Mouse (Mus musculus): ENCODE measurements at regions not wholly inside any gene's neighbourhood (a gene's known extent, or its start where the extent isn't known, plus 50 kb on each side); places are given as distances from the start of the nearest gene placed in this dataset.
"Not testable (repeated sequence)": the region's sequence is repeated elsewhere in the genome, so short reads cannot be mapped to it uniquely, and the experiment has no call there.

- DNase-seq (ENCODE audit: low read depth, low spot score): no peak
Observed at GRCm38 (mm10) chr12:39604723-39605122, 433.1 kb downstream of the Arl4a start.

GRCm38 (mm10) chr12:39594726-39595125, 443.1 kb downstream of the Arl4a start:
- no peak for DNase-seq (ENCODE audit: low read depth, low spot score)

- DNase-seq (ENCODE audit: low read depth, low spot score): not testable (repeated sequence)
Observed at GRCm38 (mm10) chr12:39593781-39594180, 444.0 kb downstream of the Arl4a start.

GRCm38 (mm10) chr12:39587204-39587909, 450.5 kb downstream of the Arl4a start:
- peak; percentile 22 for DNase-seq (ENCODE audit: low read depth, low spot score)

- DNase-seq (ENCODE audit: low read depth, low spot score): no peak
Observed at GRCm38 (mm10) chr12:39586163-39586562, 451.7 kb downstream of the Arl4a start.

GRCm38 (mm10) chr12:39577610-39578009, 460.2 kb downstream of the Arl4a start:
- DNase-seq (ENCODE audit: low read depth, low spot score): no peak

- DNase-seq (ENCODE audit: low read depth, low spot score): no peak
Observed at GRCm38 (mm10) chr12:39572802-39573201, 465.0 kb downstream of the Arl4a start.

GRCm38 (mm10) chr12:39572147-39572546, 465.7 kb downstream of the Arl4a start:
- DNase-seq (ENCODE audit: low read depth, low spot score): no peak

- no peak for DNase-seq (ENCODE audit: low read depth, low spot score)
Observed at GRCm38 (mm10) chr12:39560734-39561446, 476.9 kb downstream of the Arl4a start.

- no peak for DNase-seq (ENCODE audit: low read depth, low spot score)
Observed at GRCm38 (mm10) chr12:39558491-39558890, 479.3 kb downstream of the Arl4a start.

- DNase-seq (ENCODE audit: low read depth, low spot score): no peak
Observed at GRCm38 (mm10) chr12:39536326-39536725, 501.5 kb downstream of the Arl4a start.

GRCm38 (mm10) chr12:39528121-39528520, 509.7 kb downstream of the Arl4a start:
- DNase-seq (ENCODE audit: low read depth, low spot score): no peak

- DNase-seq (ENCODE audit: low read depth, low spot score): no peak
Observed at GRCm38 (mm10) chr12:39527216-39527600, 510.6 kb downstream of the Arl4a start.

- DNase-seq (ENCODE audit: low read depth, low spot score): no peak
Observed at GRCm38 (mm10) chr12:39526535-39527215, 511.1 kb downstream of the Arl4a start.

GRCm38 (mm10) chr12:39515690-39516089, 522.1 kb downstream of the Arl4a start:
- no peak for DNase-seq (ENCODE audit: low read depth, low spot score)

GRCm38 (mm10) chr12:39510855-39511254, 527.0 kb downstream of the Arl4a start:
- DNase-seq (ENCODE audit: low read depth, low spot score): no peak

- DNase-seq (ENCODE audit: low read depth, low spot score): peak; percentile 71
Observed at GRCm38 (mm10) chr12:39510073-39510812, 527.6 kb downstream of the Arl4a start.

GRCm38 (mm10) chr12:39496203-39496602, 541.6 kb downstream of the Arl4a start:
- no peak for DNase-seq (ENCODE audit: low read depth, low spot score)

- DNase-seq (ENCODE audit: low read depth, low spot score): no peak
Observed at GRCm38 (mm10) chr12:39493578-39494218, 544.1 kb downstream of the Arl4a start.

GRCm38 (mm10) chr12:39493114-39493513, 544.7 kb downstream of the Arl4a start:
- no peak for DNase-seq (ENCODE audit: low read depth, low spot score)

GRCm38 (mm10) chr12:39472984-39473383, 564.8 kb downstream of the Arl4a start:
- no peak for DNase-seq (ENCODE audit: low read depth, low spot score)
